Mouse (Mus musculus) stomach, embryonic 16.5 days (tissue): ENCODE measurements around the gene Cwc25. TPM values are rescaled to one million over a fixed set of nuclear protein-coding genes. Genes with fewer than 3 reads are reported as not detected.

Experiments
- ATAC-seq: fragments of 200-750 bp; cut with Nextera tagmentation; 2 replicates; pipeline ENCODE4 v1.8.0; 2017; ENCODE audit warnings: moderate number of reproducible peaks, moderate TSS enrichment; ENCODE audit not compliant: insufficient read depth, low FRiP score
- H3K27ac ChIP-seq: fragments of 300-500 bp; sonication (generic); 2 replicates; pipeline ENCODE4 v1.5.1; 2014; ENCODE audit warnings: low read length
- H3K27me3 ChIP-seq: fragments of 300-500 bp; sonication (generic); 2 replicates; pipeline ENCODE4 v1.6.1; 2014; ENCODE audit warnings: low read length, control low read depth, mixed read lengths; ENCODE audit not compliant: control insufficient read depth, insufficient read depth
- H3K36me3 ChIP-seq: fragments of 300-500 bp; sonication (generic); 2 replicates; pipeline ENCODE4 v1.6.1; 2014; ENCODE audit warnings: low read length; ENCODE audit not compliant: control insufficient read depth, insufficient read depth
- H3K4me1 ChIP-seq: fragments of 300-500 bp; sonication (generic); 2 replicates; pipeline ENCODE4 v1.6.1; 2014; ENCODE audit warnings: low read length, control low read depth, mixed read lengths; ENCODE audit not compliant: control insufficient read depth, insufficient read depth
- H3K4me2 ChIP-seq: fragments of 300-500 bp; sonication (generic); 2 replicates; pipeline ENCODE4 v1.6.1; 2014; ENCODE audit warnings: low read depth, low read length, mixed read lengths
- H3K4me3 ChIP-seq: fragments of 300-500 bp; sonication (generic); replicated peaks from 2 replicates; pipeline ENCODE4 v1.5.1; 2014; ENCODE audit warnings: mild to moderate bottlenecking, low read length
- H3K9ac ChIP-seq: fragments of 300-500 bp; sonication (generic); 2 replicates; pipeline ENCODE4 v1.6.1; 2014; ENCODE audit warnings: low read length
- H3K9me3 ChIP-seq: fragments of 300-500 bp; sonication (generic); replicated peaks from 2 replicates; pipeline ENCODE4 v1.6.1; 2016; ENCODE audit warnings: low read length, control low read depth; ENCODE audit not compliant: control insufficient read depth
- WGBS: fragments of 180-500 bp; shearing (Covaris S2); extraction: QIAGEN DNeasy Blood & Tissue Kit; methylation state at CpG from one replicate; pipeline ENCODE4 v1.1.7; 2014; 5-methylcytosine and 5-hydroxymethylcytosine counted together
- polyA plus RNA-seq: library from polyadenylated mRNA; unstranded; fragments of >200 nt; fragmentation: Nextera tagmentation; extraction: Ambion mirVana; gene quantifications from 2 replicates; pipeline ENCODE4 v1.2.1, GENCODE M21; 2015

Cwc25 gene
- polyA plus RNA-seq, 1 experiment from 2014 or later = 16.3 TPM

DNA sequence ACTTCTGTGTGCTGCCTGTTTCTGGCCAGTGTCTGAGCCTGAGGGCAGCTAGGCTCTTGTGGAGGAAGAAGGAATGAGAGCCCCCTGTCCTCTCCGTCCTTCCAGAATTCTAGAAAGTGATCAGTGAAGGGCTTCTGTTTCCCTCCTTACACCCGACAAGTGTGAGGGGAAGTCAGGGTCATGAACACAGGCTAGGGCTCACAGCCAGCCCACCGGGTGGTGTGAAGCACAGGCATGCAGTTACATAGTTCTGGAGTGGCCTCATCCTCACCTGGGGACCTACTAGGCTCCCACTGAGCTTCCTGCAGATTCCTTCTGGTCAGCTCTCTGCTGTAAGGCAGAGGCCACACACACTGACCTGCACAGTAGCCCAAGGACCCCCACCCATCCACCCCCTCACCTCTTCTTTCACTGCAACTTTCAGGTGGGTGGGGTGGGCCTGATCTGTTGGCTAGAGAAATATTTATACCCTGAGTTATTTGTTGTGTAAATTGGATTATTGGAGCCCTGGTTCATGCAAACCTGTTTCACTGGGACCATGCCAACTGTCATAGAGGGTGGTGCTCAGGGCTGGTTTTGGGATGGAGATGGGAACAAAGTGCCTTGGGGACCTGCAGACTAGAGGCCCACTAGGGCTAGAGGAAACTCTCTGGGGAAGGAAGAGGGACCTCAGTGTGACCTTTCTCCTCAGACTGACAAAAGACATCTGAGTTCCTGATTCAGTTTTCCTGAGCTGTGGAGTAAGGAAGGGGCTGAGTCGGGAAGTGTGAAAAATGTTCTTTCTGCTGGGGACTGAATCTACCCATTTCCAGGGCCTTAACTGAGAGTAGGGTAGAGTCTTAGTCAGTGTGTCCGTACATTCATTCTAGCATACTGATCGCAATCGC lies 43.1 kb upstream of the Cwc25 start:
- no peak for ATAC-seq
- WGBS = 52% methylated on average over 7 of the region's 7 CpGs
- H3K9ac ChIP-seq = peak overlapping the region; percentile 51; the same call in 1 of the 2 replicates
- H3K4me1 ChIP-seq = peaks cover 86% of the 10 kb centered on the region
- H3K4me2 ChIP-seq = no peak overlapping the region; the same call in 1 of the 2 replicates
- H3K4me3 ChIP-seq = no peak overlapping the region
- H3K9me3 ChIP-seq = no peaks in the 10 kb centered on the region
- no peaks in the 10 kb centered on the region for H3K27me3 ChIP-seq
- peak overlapping the region; percentile 81 for H3K27ac ChIP-seq
- H3K36me3 ChIP-seq = no peaks in the 10 kb centered on the region

DNA sequence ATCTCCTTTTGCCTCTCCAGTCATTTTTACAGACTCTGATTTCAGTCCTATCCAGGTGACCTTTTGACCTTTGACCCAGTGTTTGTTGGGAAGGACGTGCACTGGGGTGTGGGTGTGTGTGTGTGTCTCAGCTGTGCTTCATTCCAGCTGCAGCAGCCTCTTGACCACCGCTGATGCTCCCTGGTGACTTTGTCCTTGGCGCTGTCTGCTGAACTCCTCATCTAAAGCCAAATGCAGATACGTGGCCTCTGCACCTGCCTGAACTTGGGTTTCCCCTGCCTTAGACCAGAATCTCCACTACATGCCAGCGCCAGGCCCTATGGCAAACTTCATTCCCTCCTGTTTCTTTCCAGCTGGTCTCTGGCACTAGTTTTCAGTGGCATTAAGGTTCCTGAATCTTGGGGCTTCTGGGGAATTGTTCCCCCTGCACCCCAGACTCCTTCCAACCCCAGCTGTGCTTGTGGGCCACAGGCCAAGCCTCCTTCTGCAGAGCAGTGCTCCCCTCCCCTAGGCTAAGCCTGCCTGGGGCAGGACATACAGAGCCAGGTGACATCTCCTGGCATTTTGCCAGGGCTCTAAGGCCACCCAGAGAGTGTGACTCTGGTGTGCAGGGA lies 42.4 kb upstream of the Cwc25 start:
- H3K4me3 ChIP-seq = no peak overlapping the region
- peak overlapping the region; percentile 51 for H3K9ac ChIP-seq
- ATAC-seq = no peak
- no peaks in the 10 kb centered on the region for H3K27me3 ChIP-seq
- peaks cover 88% of the 10 kb centered on the region for H3K4me1 ChIP-seq
- no peaks in the 10 kb centered on the region for H3K36me3 ChIP-seq
- H3K27ac ChIP-seq = peak overlapping the region; percentile 81
- no peaks in the 10 kb centered on the region for H3K9me3 ChIP-seq
- no peak overlapping the region for H3K4me2 ChIP-seq
- 30% methylated on average over 5 of the region's 5 CpGs for WGBS

DNA sequence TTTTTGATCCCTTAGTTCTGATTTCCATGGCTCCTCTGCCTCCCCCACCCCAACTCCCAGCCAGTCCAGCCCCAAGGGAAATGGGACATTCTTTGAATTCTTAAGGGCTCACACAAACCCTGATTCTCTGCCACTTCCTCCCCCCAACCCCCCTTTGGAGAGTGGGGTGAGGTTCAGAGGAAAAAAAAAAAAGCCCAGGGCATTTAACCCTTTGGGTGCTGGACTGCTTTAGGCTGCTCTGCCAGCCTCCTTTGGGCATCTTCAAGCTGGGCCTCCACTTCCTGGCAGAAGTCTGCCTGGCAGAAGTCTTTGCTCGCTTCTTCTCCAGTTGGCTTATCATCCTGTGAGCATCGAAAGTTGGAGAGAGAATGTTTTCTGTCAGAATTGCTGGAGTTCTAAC lies 41.7 kb upstream of the Cwc25 start:
- ATAC-seq = no peak
- H3K36me3 ChIP-seq = no peaks in the 10 kb centered on the region
- H3K9me3 ChIP-seq = no peaks in the 10 kb centered on the region
- H3K4me2 ChIP-seq = no peak overlapping the region
- H3K27ac ChIP-seq = peak overlapping the region; percentile 81
- H3K4me1 ChIP-seq = peaks cover 83% of the 10 kb centered on the region
- peak overlapping the region; percentile 37; the same call in 1 of the 2 replicates for H3K9ac ChIP-seq
- 49% methylated on average over 2 of the region's 2 CpGs for WGBS
- H3K4me3 ChIP-seq = no peak overlapping the region
- H3K27me3 ChIP-seq = no peaks in the 10 kb centered on the region

DNA sequence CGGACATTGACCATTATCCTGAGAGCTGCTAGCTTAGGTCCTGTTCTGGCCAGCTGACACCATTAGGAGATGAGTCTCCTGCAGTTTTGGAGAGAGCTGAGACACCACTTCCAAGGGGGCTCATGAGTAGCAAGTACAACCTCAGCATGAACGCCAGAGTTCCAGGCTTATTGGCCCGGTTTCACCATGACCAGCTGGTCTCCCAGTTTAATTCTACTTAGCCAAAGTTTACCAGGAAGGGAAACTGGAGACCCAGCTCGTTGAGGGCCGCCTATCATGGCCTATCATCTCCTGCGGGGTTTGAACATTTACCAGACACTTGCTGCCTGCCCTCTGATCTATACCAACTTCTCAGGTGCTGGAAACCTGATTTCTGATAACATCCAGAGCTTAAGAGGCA lies 41.3 kb upstream of the Cwc25 start:
- Histone ChIP-seq H3K27ac (peak overlapping the region; percentile 81), H3K4me2 (no peak overlapping the region), H3K27me3 (no peaks in the 10 kb centered on the region), H3K9me3 (no peaks in the 10 kb centered on the region), H3K36me3 (no peaks in the 10 kb centered on the region), H3K4me1 (peaks cover 80% of the 10 kb centered on the region), H3K9ac (no peak overlapping the region; the same call in 1 of the 2 replicates), H3K4me3 (no peak overlapping the region)
- ATAC-seq = no peak
- WGBS = 24% methylated on average over 6 of the region's 6 CpGs

DNA sequence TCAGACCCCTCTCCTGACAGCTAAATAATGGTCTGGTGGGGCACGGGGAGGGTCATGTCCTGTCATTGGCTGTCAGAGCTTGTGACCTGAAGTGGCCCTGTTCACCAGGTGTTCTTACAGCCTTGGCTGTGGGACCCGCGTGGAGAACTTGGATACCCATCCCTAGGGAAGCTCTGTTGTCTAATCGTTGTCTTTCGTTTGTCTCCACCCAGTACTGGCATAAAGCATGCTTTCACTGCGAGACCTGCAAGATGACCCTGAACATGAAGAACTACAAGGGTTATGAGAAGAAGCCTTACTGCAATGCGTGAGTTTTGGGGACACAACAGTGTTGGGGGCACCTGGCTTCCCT lies 40.2 kb upstream of the Cwc25 start:
- 56% methylated on average over 7 of the region's 7 CpGs for WGBS
- peak overlapping the region; percentile 84; the same call in 1 of the 2 replicates for H3K27ac ChIP-seq
- H3K9me3 ChIP-seq = no peaks in the 10 kb centered on the region
- H3K4me2 ChIP-seq = no peak overlapping the region; the same call in 1 of the 2 replicates
- no peak overlapping the region for H3K4me3 ChIP-seq
- no peaks in the 10 kb centered on the region for H3K36me3 ChIP-seq
- no peaks in the 10 kb centered on the region for H3K27me3 ChIP-seq
- H3K9ac ChIP-seq = 0 out of 2 replicates have a peak overlapping the region, but pooled peaks have one; percentile 51
- peaks cover 80% of the 10 kb centered on the region for H3K4me1 ChIP-seq
- no peak for ATAC-seq

DNA sequence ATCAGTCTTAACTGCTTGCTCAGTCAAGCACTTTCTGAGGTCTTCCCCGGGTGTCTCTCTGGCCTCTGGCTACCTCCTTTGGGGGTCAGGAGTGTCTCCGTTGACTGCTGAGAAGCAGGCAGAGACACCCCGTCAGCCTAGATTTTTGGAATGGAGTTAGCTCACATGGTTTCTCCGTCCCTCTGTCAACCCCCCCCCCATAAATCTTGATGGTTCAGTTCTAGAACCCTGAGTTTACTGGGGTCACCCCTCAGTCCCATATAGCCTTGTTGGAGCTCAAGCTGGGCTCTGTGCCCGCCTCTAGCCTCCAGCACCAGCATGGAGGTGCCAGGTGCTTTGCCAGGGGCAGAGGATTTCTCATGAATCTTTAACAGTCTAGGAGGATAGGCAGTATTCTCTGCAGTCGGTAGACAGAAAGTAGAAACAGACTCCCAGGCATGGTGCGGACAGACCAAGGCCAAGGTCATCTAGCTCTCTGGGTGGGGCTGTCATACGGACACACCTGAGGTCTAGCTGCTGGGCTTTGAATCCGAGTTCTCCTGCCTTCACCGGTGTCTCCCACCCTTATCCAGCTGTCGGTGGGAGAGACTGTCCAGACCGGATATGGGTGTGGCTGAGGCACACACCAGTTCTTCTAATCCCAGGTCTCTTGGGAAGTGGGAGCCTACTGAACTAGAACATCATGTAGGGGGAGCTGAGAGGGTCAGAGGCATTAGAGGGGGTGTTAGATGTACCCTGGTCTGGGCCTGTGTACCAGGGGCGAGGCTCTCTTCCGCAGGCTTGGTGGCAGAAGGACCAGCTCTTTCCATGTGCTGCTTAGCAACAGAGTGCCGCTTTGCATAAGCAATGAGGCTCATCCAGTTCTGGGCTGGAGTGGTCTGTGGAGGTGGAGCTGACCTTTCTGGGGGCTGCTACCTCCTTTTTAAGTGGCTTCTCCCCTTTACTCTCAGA lies 39.6 kb upstream of the Cwc25 start:
- H3K9ac ChIP-seq = peak overlapping the region; percentile 51
- ATAC-seq = 0 out of 2 replicates have a peak, but pooled peaks have one; percentile 3

DNA sequence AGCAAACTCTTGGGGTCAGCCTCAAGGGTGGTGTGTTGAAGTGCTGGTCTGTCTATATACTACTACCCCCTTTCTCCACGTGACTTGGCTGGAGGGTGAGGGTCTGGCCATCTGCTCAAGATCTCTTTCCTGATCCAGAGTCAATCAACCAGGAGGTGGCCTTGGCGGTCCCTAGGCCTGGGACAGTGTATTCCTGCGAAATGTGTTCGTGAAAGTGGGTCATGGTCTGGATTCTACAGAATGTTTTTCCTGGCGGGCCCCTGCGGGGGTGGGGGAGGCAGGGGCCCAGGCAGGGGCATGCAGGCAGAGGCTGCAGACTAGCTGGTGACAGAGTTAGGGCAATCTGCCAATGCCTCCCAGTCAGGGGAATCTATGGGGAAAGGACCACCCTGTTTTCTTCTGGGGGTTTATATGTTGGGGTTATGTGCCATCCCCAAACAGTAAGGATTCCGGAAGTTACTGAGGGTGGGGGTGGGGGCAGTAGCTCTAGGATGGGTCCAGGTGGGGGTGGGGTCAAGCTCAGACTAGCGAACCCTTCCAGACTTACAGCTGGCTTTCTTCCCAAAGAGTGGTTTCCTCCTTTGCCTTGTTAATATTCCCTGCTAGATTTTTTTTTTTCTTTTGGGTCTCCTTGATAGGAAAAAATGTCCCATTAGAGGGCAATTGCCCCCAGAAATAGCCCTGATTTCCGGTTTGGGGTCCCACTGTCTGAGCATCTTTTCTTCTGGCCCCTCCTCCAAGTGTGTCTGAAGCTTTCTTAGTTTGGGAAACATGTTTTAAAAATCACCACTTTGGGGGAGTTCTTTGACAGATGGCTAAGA lies 38.7 kb upstream of the Cwc25 start:
- Histone ChIP-seq H3K4me1 (peaks cover 76% of the 10 kb centered on the region), H3K27ac (peak overlapping the region; percentile 84), H3K9ac (peak overlapping the region; percentile 51), H3K4me3 (peak overlapping the region; percentile 14), H3K9me3 (no peaks in the 10 kb centered on the region), H3K27me3 (no peaks in the 10 kb centered on the region), H3K36me3 (no peaks in the 10 kb centered on the region), H3K4me2 (peak overlapping the region; percentile 44)
- 8% methylated on average over 9 of the region's 9 CpGs for WGBS
- 0 out of 2 replicates have a peak, but pooled peaks have one; percentile 4 for ATAC-seq

More for the DNA sequence above, 39.6 kb upstream of the Cwc25 start:
- Histone ChIP-seq H3K4me2 (peak overlapping the region; percentile 44), H3K9me3 (no peaks in the 10 kb centered on the region), H3K36me3 (no peaks in the 10 kb centered on the region), H3K27me3 (no peaks in the 10 kb centered on the region), H3K4me3 (peak overlapping the region; percentile 6; the same call in 1 of the 2 replicates), H3K27ac (peak overlapping the region; percentile 84), H3K4me1 (peaks cover 82% of the 10 kb centered on the region)
- WGBS = 23% methylated on average over 15 of the region's 15 CpGs

DNA sequence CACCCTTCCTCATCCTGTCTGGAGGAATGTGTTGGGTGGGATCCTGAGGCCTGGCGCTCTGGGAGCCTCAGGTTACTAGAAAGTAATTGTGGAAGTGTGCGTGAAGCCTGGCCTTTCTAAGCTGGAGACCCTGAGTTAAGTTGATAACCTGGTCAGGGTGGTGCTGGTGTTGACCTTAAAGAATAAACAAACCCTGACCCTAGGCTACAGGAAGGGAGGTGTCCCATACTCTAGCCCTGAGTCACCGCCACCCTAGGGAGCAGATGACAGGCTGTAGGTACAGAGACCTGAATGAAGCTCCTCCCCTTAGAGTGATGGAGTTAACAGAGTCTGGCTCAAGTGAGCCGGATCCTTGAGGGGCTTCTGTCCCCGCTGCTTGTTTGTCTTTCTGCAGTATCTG lies 37.5 kb upstream of the Cwc25 start:
- Histone ChIP-seq H3K36me3 (no peaks in the 10 kb centered on the region), H3K4me3 (no peak overlapping the region), H3K9me3 (no peaks in the 10 kb centered on the region), H3K4me1 (peaks cover 65% of the 10 kb centered on the region), H3K27me3 (no peaks in the 10 kb centered on the region), H3K9ac (peak overlapping the region; percentile 29; the same call in 1 of the 2 replicates), H3K4me2 (peak overlapping the region; percentile 44; the same call in 1 of the 2 replicates), H3K27ac (peak overlapping the region; percentile 84)
- WGBS = 57% methylated on average over 5 of the region's 5 CpGs
- ATAC-seq = no peak
